Mouse (Mus musculus) spleen, embryonic (tissue): ENCODE data around the gene Naa20.
"Not testable (repeated sequence)": the region's sequence is repeated elsewhere in the genome, so short reads cannot be mapped to it uniquely, and the experiment has no call there.

ENCODE experiments used
- CTCF ChIA-PET: fragments of 350-600 bp; sonication (Branson Sonifier 250); formaldehyde crosslinking; loops from one replicate; lab custom pipeline; 2022; lab: Charles Lee

Gene Naa20

DNA sequence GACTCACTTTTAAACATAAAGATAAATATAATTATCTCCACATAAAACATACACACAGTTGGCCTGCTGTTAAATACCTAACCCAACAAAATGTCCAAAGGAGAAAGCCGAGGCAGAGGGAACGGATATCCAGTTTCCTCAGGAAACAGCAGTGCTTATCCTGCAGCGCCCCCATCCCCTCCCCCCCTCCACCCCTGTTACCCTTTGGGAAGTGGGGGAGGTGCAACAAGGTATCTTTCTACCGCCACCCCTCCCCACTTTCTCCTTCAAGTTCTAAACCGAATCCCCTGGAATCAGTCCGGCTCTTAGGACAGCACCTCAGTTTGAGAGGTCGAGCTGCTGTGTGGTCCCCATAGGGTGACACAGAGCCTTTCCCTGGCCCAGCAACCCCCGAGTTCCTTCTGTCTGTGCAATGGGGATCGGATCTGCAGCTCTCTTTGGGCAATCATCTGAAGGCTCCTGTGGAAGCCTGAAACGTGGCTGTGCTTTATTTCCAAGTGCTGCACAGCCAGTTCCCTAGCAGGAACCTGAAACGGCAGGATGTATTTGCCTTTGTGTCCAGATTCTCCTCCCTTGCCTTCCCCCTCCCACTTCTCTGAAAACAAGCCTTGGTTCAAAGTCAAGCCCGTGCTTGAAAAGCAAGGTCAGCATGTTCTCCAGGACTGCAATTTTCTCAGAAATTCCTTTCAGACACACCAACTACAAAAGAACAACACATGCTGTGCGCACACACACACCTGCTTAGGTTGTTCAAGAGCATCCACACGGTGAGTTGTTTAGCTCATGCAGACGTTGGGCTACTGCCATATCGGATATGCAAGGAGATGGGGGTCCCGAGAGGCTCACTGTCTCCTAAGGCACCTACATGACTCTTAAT, 17.6 kb upstream of the Naa20 start:
- CTCF ChIA-PET, result no interaction called here

DNA sequence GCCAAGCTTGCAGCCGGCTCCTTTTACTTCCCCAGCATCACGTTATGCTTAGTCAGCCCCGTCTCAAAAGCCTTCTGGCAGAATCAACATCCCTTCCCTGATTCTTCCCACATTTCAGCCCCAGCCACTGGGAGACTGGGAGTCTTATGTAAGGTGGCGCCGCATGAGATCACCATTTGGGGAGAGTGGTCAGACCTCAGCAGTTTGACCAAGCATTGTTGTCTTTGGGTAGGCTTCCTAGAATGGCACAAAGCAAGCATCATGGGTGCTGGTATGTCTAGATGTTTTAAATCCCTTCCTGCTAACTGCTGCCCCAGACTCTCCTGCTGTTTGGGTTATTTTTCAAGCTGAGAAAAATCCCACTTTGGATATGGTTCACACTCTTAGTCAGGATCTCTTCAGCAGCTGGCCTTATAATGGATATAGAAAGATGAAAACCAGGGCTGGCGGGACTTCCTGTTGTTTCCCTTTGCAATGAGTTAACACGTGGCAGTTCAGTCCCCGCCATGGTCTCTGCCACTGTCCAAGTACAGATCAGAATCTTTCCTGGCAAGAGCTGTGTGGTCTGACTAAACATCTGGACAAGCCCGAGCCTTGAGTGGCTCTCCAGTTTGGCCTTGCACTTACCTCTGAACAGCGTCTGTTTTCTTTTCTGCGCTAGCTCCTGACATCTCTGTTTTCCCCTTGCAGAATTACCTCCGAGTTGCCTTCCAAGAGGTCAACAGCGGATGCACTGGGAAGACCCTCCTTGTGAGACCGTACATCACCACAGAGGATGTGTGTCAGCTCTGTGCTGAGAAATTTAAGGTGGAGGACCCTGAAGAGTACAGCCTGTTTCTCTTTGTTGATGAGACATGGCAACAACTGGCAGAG, 16.8 kb upstream of the Naa20 start:
- CTCF ChIA-PET, result no interaction called here

DNA sequence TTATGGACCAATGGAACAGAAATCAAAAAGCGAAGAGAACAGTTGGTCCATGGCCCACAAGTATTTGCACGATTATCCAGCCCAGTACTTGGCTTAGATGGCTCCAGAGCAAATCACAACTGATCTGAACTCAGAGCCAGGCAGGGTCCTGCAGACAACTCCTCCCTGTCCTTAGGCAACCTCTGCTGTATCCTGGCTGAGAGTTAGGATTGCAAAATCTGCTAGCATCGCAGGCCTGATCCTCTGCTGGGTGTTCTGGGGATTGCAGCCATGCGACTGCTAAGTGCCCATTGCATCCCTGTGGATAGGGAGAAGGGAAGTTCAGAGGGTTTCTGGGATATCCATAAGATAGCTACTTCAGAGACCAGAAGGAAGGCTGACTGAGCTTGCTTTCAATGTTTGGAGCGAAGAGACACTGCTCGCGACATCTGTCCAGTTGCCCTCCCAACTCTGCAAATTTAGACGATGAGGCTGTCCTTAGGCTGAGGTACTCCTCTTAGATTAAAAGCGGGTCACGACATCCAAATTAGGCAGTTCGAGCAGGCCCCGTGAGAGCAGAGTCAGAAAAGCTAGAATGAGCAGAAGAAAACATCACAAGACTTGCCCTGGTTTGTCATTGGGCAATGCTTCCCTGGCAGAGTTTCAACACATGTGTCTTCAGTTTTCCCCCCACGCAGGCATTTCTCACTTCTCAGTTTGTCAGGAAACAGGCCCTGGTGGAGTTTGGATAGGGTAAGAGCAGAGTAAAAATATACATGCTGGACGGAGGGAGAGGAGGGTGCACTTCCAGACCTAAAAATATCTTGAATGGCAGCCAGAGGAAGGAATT, 13.7 kb upstream of the Naa20 start:
- CTCF ChIA-PET, result no interaction called here

DNA sequence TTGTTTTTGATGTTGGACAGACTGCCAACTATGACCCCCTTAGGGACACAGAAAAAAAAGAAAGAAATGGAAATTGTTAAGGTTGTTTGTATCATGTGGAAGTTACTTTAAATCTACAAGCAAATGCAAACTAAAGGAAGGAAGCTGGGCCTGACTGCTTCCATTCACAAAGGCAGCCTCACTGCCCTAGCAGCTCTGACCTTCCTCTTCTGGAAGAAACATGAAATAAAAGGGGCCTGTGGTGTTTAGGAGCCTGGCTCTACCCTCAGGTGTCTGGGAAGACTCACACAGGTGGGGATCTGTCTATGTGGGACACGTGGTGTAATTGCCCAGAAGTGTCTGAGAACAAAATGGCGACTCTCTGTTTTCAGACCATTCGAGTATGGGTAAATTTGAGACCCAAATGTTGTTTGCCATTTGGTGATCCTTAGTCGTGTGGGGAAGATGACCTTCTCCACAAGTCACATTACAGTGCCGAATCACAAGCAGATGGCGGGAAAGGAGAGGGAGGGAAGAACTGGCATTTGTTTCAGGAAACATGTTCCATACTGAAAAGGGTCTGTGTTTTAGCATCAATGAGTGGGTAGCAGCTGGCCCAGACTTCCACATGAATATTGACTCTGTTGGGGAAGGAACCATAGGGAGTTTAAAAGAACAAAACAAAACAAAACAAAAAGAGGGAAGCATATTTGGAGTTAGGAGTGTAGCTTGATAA, 13.0 kb upstream of the Naa20 start:
- CTCF ChIA-PET, result no interaction called here

DNA sequence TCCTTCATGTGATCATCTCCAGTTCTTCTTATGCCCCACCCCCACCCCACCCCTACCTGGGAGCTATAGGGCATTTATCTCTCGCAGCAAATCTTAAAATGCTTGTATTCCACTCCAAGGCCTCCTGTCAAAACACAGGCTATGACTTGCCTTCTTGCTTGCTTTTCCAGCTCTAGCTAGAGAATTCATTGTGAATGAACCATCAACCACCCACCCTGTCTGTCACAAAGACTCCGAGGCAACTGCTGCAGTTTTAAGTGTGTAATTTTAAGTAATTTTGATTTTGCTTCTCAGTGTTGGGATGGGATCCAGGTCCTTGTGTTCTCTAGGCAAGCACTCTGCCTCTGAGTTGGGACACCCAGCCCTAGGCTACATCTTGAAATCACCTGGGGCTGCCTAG, 11.3 kb upstream of the Naa20 start:
- CTCF ChIA-PET, result no interaction called here

DNA sequence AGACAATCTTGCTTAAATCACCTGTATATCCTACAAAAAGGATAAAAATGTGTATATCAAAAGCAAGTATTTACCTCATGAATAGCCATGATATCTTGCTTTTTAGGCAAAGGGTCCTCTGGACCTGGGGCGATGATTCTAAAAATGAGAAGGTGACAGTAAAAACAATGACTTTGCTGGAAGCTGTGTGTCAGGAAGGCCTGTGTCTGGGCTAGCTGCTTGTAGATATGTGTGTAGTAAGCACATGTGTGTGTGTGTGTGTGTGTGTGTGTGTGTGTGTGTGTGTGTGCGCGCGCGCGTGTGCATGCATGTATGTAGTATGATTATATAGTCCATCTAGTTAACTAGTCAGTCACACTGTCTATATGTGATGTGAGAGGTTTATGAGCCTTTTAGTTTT, 8.1 kb upstream of the Naa20 start:
- CTCF ChIA-PET, result no interaction called here

DNA sequence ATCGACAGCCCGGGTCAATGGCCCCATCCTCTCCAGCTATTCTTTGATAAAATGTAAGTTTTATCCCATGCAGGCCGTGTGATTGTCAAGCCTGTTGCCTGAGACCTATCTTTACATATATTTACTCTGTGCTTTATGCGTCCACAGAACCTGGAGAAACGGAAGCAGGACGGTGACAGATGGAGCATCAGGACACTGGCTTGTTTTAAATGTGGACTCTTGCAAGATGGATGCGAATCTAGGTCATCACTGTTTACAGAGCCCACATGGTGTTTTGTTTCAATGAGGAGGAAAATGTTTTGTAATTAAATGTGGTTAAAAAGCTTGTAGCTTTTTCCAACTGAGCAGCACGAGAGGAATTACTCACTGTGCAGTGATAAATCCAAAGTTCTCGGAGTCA, 3.8 kb upstream of the Naa20 start:
- CTCF ChIA-PET, result no interaction called here

DNA sequence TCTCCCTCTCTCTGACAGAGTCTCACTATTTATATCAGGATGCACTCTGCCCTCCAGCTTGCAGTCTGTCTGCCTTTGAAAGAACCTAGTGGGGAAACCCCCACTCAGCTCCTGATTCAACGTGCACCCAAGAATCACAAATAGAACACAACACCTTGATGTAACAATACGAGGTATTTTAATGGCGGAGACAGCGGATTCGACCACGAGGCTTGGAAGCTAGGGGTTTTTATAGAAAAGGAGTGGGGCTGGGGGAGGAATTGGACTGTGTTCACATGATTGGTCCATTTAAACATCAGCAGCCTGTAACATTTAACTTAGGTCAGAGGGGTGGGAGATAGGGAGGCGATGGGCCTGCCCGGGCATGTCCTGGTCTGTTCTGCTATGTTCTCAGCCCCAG, 1.6 kb upstream of the Naa20 start:
- CTCF ChIA-PET, result not testable (repeated sequence)

DNA sequence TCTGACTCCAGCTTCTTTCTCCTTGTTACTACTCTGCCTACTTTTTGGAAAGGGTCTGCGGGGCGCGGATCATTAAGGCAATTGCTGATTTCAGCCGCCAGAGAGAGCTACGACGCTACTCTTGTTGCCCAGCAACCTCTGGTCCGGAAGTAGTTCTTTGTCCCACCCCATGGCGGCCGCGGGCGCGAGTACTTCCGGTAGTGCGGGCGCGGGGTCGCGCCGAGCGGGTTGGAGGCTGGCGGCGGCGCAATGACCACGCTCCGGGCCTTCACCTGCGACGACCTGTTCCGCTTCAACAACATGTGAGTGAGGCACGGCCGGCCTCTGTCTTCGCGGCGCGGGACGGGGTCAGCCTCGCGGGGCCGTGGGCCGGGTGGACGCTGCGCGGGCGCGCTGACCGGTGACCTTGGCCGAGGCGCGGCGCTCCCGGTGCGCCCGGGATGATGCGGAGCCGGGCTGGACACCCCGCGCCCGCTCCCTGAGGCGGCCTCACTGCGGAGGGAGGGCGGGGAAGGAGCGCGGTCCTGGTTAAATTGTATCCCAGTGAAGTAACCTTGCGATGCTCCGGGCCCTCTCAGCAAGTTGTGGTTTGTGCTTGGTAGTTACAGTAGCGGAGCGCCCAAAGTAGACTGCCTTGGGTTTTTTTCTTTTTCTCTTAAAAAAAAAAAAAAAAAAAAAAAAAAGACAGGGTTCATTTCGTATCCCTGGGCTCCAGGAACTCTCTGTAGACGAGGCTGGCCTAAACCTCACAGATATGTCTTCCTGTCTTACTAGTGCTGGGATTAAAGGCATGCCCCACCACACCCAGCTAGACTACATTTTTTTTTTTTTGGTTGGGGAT, 1.4 kb downstream of the Naa20 start:
- CTCF ChIA-PET, result interaction anchor here (0.7 kb wide), 2 partner anchors 21 to 22 kb away, joined by 3 to 5 read pairs; no protein-coding TSS in a partner anchor

DNA sequence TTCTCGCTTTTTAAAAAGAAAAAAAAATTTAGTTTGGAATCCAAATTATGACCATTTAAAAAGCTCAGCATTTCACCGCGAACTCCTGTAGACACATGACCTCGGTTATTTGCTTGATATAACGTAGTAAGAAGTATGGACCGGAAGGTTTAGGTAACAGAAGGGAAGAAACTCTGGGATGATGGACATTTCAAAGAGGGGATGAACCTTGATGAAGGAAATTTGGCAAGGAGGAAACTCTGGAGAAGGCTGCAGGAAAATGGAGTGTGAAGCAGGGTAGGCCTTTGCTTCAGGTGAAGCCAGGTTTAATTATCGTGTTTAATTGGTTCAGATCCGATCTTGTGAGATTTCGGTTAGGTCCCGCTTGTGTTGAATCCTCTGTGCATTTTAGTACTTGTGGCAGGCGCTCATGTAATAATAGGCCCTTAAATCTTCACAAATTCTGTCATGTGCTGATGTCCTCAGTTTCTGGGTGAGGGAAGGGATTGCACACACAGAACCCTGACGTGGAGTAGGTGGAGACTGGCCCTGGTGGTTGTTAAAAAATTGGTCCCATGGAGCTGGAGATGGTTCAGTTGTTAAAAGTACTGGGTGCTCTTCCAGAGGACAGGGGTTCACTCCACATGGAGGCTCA, 2.2 kb downstream of the Naa20 start:
- CTCF ChIA-PET, result interaction anchor here (0.6 to 1.5 kb wide), 4 partner anchors 21 to 1351 kb away, joined by 3 to 5 read pairs (median 3); no protein-coding TSS in a partner anchor

DNA sequence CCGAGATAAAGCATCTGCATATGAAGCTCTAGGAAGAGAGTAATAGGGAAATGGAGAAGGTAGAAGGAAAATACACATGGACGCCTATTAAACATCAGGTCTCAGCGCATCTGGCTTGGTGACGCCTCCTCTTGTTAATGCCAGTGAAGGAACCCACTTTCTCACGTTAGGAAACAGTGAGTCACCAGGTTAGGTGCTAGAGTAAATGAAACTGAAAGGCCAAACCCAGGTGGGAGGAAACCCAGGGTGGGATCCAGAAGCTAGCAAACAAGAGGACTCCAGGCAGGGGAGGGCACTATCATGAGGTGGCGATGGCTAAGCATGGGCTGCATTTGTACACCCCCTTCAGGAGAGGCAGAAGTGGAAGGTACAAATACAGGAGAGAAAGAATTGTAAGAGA, 3.3 kb downstream of the Naa20 start:
- CTCF ChIA-PET, result interaction anchor here (0.7 to 1.5 kb wide), 2 partner anchors 28 to 154 kb away, joined by 3 to 4 read pairs; no protein-coding TSS in a partner anchor

DNA sequence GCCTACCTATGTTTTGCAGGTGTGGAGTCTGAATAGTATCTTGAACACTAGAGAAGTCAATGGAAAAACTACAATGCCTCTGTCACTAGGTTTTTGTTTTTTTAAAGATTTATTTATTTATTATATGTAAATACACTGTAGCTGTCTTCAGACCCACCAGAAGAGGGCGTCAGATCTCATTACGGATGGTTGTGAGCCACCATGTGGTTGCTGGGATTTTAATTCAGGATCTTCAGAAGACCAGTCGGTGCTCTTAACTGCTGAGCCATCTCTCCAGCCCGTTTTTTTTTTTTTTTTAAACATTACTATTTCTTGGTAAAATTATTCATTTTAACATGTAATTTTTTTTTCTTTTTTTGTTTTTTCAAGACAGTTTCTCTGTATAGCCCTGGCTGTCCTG, 4.0 kb downstream of the Naa20 start:
- CTCF ChIA-PET, result not testable (repeated sequence)

DNA sequence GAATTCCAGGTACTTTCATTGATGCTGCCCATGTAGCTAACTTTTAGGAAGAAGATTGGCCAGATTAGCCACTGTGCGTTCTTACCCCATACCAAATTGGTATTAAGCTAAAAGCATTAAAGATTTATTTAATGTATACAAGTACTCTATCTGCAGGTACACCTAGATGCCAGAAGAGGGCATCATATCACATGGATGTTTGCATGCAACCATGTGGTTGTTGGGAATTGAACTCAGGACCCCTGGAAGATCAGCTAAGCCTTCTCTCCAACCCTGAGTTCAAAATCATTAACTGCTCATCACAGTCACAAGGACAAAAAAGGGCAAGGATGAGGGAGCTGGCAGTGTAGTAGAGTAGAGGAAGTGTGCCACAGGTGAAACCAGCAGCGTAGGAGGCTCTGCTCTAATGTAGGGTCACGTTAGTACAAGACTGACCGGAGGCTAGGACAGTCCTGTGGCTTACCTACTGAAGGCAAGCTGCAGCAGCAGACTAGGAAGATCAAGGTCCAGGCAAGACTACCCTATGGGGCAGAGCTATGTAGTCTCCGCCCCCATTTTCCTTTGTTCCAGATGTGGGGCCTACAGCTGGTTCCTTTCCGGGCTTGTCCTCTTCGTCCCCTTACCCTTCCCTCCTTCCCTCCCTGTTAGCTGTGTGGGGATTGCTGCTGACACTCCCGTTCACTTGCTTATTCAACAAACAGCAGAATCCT, 19.2 kb downstream of the Naa20 start:
- CTCF ChIA-PET, result no interaction called here

DNA sequence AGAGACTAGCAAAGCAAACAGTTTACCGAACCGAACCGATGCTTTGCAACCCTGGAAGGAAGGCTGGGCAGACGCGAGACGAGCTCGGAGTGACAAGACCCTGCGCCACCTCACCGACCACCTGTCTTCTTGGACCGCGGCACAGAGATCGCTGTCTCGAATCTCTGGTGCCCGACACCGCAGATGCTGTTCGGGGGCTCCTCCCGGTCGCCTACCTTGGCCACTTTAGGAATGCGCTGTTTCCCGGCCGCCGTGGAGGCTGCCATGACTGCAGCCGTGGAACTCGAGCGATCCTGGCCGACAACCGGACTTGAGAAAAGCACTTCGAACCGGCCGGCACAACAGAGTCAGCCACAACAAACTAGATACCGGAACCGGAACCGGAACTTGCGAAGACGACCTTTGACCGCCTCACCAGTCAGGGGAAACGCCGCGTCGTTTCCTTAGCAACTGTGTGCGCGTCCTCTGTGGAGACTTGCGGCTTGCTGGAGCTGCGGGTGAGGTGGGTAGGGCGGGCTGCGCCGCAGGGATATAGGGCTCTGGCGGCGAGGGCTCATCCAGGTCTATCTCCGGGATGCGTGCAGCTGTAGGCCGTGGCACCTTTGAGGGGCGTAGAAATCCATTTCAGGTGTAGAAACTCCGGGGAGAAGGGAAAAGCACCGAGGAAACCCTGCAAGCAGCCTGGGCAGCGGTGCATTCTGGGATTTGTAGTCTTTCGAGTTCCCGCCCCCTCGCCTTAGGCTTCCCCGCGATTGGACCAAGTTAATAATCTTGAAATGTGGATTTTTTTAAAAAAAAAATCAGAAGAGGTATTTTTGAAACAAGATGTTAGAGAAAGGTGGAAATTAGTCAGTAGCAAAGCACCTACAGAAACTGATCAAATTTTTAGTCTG, 32.7 kb downstream of the Naa20 start, which contains the start of the genes Cfap61 and Crnkl1:
Gene Cfap61, plus strand, starts transcription at position 446 of the 893 bp plus-strand sequence.
Gene Crnkl1, minus strand, starts transcription at position 676 of the 893 bp plus-strand sequence.
- CTCF ChIA-PET, result no interaction called here

DNA sequence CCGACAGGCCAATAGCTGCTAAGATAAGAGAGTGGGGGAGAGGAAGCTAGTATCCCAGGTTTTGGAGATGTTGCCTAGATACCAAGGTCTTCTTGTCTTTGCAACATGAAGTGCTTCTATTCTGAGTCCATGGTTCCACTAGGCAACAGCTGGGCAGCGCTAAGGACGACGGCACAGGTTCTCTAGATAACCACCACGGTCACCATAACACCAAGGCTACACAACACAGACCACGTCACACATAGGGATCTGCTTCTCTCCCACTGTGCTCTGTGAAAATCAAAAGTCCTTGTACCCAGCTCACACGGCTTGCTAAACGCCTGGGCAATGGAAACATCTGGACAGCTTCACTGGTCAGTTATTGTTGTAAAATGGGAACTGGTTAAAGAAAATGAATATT, 35.1 kb downstream of the Naa20 start:
- CTCF ChIA-PET, result no interaction called here

DNA sequence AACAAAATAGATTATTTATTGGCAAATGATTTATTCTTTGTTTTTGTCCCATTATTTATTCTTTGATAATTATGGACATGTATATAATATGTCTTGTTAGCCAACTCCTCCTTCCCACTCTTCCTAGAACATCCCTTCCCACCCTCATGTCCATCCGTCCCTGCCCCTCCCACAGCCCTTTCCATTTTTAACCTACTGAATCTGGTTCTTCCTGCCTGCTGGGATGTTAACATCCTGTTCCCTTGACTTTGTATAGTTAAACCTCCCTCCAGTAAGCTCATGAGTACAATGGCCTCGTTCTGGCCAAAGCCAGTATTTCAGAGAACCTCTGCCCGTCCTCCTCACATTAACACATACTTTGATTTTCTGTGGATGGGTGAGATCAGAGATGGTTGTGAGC, 39.5 kb downstream of the Naa20 start:
- CTCF ChIA-PET, result no interaction called here

DNA sequence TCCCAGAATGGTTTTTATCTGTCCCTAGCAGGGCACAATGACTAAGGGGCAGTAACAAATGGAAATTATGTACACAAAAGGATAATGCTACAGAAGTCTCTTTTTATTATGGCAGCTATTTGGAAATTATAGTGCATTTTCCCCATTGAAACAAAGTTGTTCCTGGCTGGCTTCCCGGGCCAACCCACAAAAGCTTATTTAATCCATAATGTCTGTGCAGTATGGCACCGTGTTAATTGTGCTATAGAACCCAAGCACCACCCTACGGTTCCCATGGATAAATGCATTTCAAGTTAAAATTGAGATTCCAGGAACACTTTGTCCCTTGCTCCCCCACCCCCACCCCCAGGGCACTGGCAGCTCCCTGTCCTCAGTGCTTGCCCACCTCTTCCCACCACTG, 42.4 kb downstream of the Naa20 start:
- CTCF ChIA-PET, result no interaction called here
